Mouse (Mus musculus) heart, postnatal 0 days (tissue): Measurements from ENCODE around the gene Acaca.

Experiments
- CTCF ChIP-seq: IDR thresholded peaks from 2 replicates; pipeline ENCODE4 v1.5.1; 2016; ENCODE audit warnings: antibody characterized with exemption, control low read depth, low read depth
- EP300 ChIP-seq: IDR thresholded peaks from 2 replicates; pipeline ENCODE4 v1.6.1; 2016; ENCODE audit warnings: antibody characterized with exemption, low read depth

GRCm38 (mm10) chr11:84410383-84410782 is 280.9 kb downstream of the Acaca start:
- TF ChIP-seq EP300 (no peak), CTCF (no peak)
